In genomic region chr4:148846203-148846602, GRCm38 (mm10) we compare ENCODE assay signal across 8 mouse cellular contexts. TPM values are rescaled to one million over a fixed set of nuclear protein-coding genes. Genes with fewer than 3 reads are reported as not detected.
A peak's percentile ranks its signal among the peaks of the same experiment; 100 is the strongest.
DNase-seq lines count a peak whose midpoint lies in the region; ATAC-seq and TF ChIP-seq lines count a peak whose summit lies in the region.

No protein-coding gene starts in this region.

- no peak for TF ChIP-seq CTCF in midbrain, postnatal 0 days (IDR thresholded peaks at IDR 0.05)
- peak; percentile 2; the same call in 1 of the 2 replicates for TF ChIP-seq CTCF in left cerebral cortex, adult 2 months (IDR thresholded peaks at IDR 0.05)

- H3K9me3 ChIP-seq in midbrain, postnatal 0 days (ENCODE audit: low read length) = no peaks in the 10 kb centered on the region
- no peaks in the 10 kb centered on the region for H3K9me3 ChIP-seq in midbrain, embryonic 11.5 days (ENCODE audit: control insufficient read depth, low read length)
- no peaks in the 10 kb centered on the region for H3K9me3 ChIP-seq in forebrain, embryonic 13.5 days (replicated peaks)

- 49% methylated on average over 9 of the region's 9 CpGs for WGBS in midbrain, postnatal 0 days
- WGBS in midbrain, embryonic 11.5 days = 63% methylated on average over 9 of the region's 9 CpGs
- WGBS in forebrain, embryonic 13.5 days = 66% methylated on average over 8 of the region's 9 CpGs

- no peak overlapping the region for H3K4me3 ChIP-seq in midbrain, postnatal 0 days (ENCODE audit: low read depth, low read length)
- H3K4me3 ChIP-seq in midbrain, embryonic 11.5 days (ENCODE audit: low read depth, low read length) = no peak overlapping the region
- H3K4me3 ChIP-seq in forebrain, embryonic 13.5 days = no peak overlapping the region
- no peak overlapping the region for H3K4me3 ChIP-seq in left cerebral cortex, adult 2 months

- H3K27ac ChIP-seq in midbrain, postnatal 0 days (ENCODE audit: low read depth, low read length) = no peak overlapping the region
- no peak overlapping the region for H3K27ac ChIP-seq in midbrain, embryonic 11.5 days (ENCODE audit: low read depth, low read length)
- no peak overlapping the region for H3K27ac ChIP-seq in forebrain, embryonic 13.5 days
- H3K27ac ChIP-seq in left cerebral cortex, adult 2 months = no peak overlapping the region

- H3K27me3 ChIP-seq in midbrain, postnatal 0 days (ENCODE audit: insufficient read depth, low read length) = peaks cover 19% of the 10 kb centered on the region
- H3K27me3 ChIP-seq in midbrain, embryonic 11.5 days (ENCODE audit: control insufficient read depth, insufficient read depth, low read length) = peaks cover 4% of the 10 kb centered on the region
- H3K27me3 ChIP-seq in forebrain, embryonic 13.5 days = peaks cover 43% of the 10 kb centered on the region

- intact Hi-C loops in heart, postnatal 25 days (cut with DNase I) = loop anchor here (5.0 kb wide), 1 partner anchor 34 kb away; no protein-coding TSS in a partner anchor
- intact Hi-C loops in left cerebral cortex, adult 2 months (cut with DNase I) = no loop called here

- no peak overlapping the region for H3K9ac ChIP-seq in midbrain, postnatal 0 days (replicated peaks; ENCODE audit: low read length, poor library complexity, severe bottlenecking)
- no peak overlapping the region for H3K9ac ChIP-seq in midbrain, embryonic 11.5 days (ENCODE audit: low read length)
- H3K9ac ChIP-seq in forebrain, embryonic 13.5 days = no peak overlapping the region

- ATAC-seq in midbrain, postnatal 0 days (ENCODE audit: low FRiP score) = no peak
- ATAC-seq in midbrain, embryonic 11.5 days (ENCODE audit: low FRiP score) = no peak
- ATAC-seq in forebrain, embryonic 13.5 days = 0 out of 2 replicates have a peak, but pooled peaks have one; percentile 36
- no peak for ATAC-seq in frontal cortex, adult (ENCODE audit: low TSS enrichment)

- DNase-seq in midbrain, postnatal 0 days (ENCODE audit: low spot score) = peak; percentile 58
- no peak for DNase-seq in midbrain, embryonic 11.5 days (ENCODE audit: low spot score, missing footprints)
- DNase-seq in heart, postnatal 25 days (ENCODE audit: low spot score) = peak; percentile 50
- DNase-seq in left cerebral cortex, adult 2 months (ENCODE audit: extremely low spot score in 1 of 2, low spot score in 2 of 2) = peak in 1 of 2 experiments; percentile 35
- DNase-seq in ovary, postnatal 14 days (ENCODE audit: low spot score) = peak; percentile 75
- DNase-seq in natural killer cell, adult 2 months (ENCODE audit: low spot score in 2 of 2) = no peak

- H3K4me1 ChIP-seq in midbrain, postnatal 0 days (ENCODE audit: insufficient read depth, low read length) = no peaks in the 10 kb centered on the region
- H3K4me1 ChIP-seq in midbrain, embryonic 11.5 days (ENCODE audit: control insufficient read depth, insufficient read depth, low read length) = peaks cover 5% of the 10 kb centered on the region
- peaks cover 26% of the 10 kb centered on the region for H3K4me1 ChIP-seq in forebrain, embryonic 13.5 days

- H3K36me3 ChIP-seq in midbrain, postnatal 0 days (ENCODE audit: insufficient read depth, low read length) = no peaks in the 10 kb centered on the region
- no peaks in the 10 kb centered on the region for H3K36me3 ChIP-seq in midbrain, embryonic 11.5 days (ENCODE audit: control insufficient read depth, insufficient read depth, low read length)
- H3K36me3 ChIP-seq in forebrain, embryonic 13.5 days (ENCODE audit: poor library complexity, severe bottlenecking) = no peaks in the 10 kb centered on the region

- no peak overlapping the region for H3K4me2 ChIP-seq in midbrain, postnatal 0 days (ENCODE audit: low read depth, low read length, poor library complexity, severe bottlenecking)
- H3K4me2 ChIP-seq in midbrain, embryonic 11.5 days = no peak overlapping the region
- H3K4me2 ChIP-seq in forebrain, embryonic 13.5 days = no peak overlapping the region

RNA-seq across cellular contexts. Expression of gene Casz1, which starts 42.0 kb away (rescaled TPM):
- total RNA-seq in midbrain, postnatal 0 days (2014; rRNA removed) = 3.7 and 4.0 TPM in 2 replicates
- 2.0 TPM in 2 replicates for polyA plus RNA-seq in midbrain, postnatal 0 days (2015; fragmentation: Nextera tagmentation; extraction: Ambion mirVana)
- polyA plus RNA-seq in midbrain, embryonic 11.5 days (2014; fragmentation: Nextera tagmentation; extraction: Ambion mirVana) = 1.6 TPM in 2 replicates
- 1.3 and 1.9 TPM in 2 replicates for polyA plus RNA-seq in forebrain, embryonic 13.5 days (2015; fragmentation: Nextera tagmentation; extraction: Ambion mirVana)
- total RNA-seq in heart, postnatal 25 days (2021) = 10 to 100 TPM; 42.1 to 44.7 TPM
- total RNA-seq in left cerebral cortex, adult 2 months (2021) = 1 to 10 TPM; 1.0 to 1.5 TPM

Comparison
In these comparisons a context has a peak if more than half of its experiments do, and no peak if none do; other contexts are left out.
1. DNase-seq: peak in midbrain, postnatal 0 days (single experiment), heart, postnatal 25 days (single experiment) and ovary, postnatal 14 days (single experiment); none in midbrain, embryonic 11.5 days (single experiment) and natural killer cell, adult 2 months (0 of 2).